Mouse (Mus musculus) c-Kit-positive CD71-positive TER-119-negative erythroid progenitor cells, embryonic 14.5 days (primary cell): Measurements from ENCODE around the gene Csrnp2.
"Not testable (repeated sequence)": the region's sequence is repeated elsewhere in the genome, so short reads cannot be mapped to it uniquely, and the experiment has no call there.

Source experiments
- DNase-seq: peaks from one replicate; pipeline ENCODE4 v3.0.0-alpha.2; 2013; ENCODE audit warnings: low read depth

The Csrnp2 gene

DNA sequence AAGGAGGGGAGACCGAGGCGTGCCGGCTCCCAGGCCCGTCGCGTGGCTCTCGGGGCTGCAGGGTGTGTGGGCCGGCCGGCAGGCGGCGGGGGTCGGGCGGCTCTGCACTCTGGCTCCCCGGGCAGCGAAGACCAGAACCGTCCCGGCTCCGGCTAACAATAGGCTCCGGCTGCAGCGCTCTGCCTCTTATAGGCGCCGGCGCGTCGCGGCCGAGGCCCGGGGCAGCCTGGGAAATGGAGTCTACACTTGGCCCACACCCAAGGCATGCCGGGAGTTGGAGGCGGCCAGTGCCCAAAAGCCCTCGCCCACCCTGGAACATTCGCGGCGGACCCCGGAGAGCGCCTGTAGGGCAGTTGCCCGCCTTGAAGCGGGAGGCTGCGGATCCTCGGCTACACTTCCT is at the start of gene Csrnp2:
Gene Csrnp2 (minus strand): TSS at position 387 of the 400 bp plus-strand sequence.
- peak; percentile 65 for DNase-seq

DNA sequence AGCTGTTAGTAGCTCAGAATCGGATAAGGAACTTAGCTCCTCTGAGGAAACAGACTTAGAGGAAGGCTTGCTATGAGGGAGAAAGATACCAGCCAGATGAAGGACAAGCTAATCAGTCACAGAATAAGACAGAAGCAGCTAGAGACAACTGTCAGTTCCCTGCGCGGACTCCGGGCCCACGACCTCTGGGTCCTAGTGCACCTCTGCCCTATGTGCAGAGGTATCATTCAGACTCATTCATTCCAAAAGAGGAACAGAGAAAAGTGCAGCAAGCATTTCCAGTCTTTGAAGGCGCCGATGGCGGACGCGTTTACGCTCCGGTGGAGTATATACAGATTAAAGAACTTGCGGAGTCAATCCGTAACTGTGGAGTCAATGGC is 48.4 kb upstream of the Csrnp2 start:
- not testable (repeated sequence) for DNase-seq

DNA sequence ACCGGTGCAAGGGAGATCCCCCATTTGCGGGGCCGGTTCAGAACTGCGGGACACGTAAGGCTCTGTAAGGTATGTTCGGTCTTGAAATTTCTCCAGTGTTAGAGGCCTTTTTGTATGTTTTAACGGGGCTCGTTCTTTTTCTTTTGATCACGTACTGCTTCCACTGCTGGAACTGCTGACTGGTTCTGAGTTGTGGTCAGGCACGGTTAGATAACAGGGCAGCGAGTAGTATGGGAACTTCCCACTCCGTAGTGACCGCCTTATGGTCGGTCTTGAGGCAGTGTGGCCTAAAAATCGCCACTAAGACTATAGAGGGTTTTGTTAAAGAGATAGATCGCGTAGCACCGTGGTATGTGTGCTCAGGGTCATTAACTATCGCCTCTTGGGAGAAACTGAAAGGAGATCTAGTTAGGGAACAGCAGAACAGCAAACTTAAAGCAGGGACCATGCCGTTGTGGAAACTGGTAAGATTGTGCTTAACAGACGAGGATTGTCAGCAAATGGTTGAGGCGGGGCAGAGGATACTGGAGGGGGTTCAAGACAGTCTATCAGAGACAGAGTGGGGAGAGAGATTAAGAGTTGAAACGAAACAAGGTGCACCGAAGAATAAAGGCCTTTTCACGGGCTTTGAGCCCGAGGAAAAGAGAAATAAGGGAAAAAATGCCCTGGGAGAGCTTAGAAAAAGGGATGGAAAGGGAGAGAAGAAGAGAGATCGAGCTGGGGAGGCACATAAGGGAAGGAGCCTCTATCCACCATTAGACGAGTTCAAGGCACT is 47.8 kb upstream of the Csrnp2 start:
- DNase-seq = not testable (repeated sequence)

DNA sequence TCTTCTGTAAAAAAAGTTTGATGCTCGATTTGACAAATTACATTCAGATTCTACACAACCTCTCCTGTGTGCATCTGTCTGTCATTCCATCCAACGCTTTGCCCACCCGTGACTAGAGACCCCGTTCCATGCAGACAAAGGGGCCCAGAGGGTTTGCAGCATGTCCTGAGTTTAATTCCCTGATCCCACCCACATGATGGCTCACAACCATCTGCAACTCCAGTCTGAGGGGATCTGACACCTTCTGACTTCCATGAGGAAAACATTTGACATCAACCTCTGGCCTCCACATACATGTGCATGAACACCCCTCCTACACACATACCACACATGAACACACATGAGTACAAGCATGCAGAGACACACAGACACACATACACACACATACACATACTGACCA is 46.1 kb upstream of the Csrnp2 start:
- no peak for DNase-seq

DNA sequence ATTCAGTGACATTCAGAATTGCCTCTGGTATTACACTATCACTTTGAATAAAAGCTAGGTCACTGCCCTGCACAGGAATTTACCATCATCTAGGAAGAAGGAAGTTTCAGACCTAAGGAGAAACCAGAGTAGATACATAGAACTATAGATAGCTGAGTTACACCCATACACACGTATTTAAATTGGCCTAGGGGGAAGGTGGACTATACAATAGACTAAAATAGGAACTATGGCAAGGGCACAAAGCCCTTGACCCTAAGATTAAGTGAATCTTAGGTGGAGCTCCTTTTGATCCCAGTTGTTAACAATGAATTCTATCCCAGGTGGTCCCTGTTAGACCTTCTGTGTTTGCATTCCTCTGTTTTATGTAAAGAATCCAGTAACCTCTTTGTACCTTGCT is 45.7 kb upstream of the Csrnp2 start:
- not testable (repeated sequence) for DNase-seq

DNA sequence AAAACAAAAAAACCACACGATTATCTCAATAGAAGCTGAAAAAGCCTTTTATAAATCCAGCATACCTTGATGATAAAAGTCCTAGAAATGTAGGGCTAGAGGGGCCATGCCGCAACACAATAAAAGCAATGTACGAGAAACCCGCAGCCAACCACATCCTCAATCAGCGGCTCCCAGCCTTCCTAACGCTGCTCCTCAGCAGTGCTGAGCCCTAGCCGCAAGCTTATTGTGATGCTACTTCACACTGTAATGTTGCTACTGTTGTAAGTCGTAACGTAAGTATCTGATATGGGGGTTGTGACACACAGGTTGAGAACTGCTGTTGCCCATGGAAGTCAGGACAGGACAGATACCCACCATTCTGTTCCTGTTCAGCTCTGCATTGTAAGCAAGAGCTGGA is 44.1 kb upstream of the Csrnp2 start:
- DNase-seq = no peak

DNA sequence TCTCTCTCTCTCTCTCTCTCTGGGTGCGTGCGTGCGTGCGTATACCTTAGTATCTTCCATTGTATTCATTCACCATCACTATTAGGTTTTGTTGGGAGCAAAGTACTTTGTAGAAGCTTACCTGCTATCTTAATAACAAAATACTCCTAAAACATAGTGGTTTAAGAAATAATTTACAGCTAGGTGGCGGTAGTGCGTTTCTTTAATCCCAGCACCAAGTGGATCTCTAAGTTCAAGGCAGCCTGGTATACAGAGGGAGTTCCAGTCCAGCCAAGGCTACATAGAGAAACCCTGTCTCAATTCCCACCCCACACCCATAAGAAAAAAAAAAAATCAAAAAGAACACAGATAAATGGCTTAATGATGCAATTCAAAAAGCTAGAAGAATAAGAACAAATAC is 42.6 kb upstream of the Csrnp2 start:
- peak; percentile 53 for DNase-seq

DNA sequence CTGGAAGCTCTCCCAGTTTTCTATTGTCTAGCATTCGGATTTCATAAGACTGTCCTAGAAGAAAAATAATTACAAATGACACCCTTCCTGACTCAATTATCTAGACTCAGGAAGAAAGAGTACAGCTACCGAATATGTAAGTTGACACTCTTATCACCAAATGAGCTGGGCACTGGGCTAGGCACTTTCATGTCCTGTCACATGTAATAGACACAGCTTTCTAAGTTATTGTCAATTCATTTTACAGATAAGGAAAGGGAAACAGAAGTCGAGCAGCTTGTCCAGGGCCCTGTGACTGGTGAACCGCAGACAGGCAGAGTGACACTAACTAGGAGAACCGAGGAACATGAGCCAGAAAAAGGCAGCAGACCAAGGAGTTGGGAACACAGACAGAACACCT is 32.6 kb upstream of the Csrnp2 start:
- DNase-seq = no peak

DNA sequence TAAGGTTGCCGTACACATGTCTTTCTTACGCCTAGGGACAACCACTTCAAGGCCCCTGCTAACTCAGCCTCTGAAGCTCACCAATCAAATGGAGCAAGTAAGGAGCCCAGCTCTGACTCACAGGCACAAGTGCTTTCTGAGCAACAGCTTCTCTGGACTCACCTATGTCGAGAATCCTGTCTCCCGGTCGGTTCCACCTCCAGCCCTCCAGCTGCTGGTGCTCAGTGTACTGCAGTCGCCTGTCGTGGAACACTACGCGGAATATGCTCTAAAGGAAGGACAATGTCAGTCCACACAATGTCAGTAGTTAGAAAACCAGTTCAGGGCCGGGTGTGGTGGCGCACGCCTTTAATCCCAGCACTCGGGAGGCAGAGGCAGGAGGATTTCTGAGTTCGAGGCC is 30.1 kb upstream of the Csrnp2 start:
- no peak for DNase-seq

DNA sequence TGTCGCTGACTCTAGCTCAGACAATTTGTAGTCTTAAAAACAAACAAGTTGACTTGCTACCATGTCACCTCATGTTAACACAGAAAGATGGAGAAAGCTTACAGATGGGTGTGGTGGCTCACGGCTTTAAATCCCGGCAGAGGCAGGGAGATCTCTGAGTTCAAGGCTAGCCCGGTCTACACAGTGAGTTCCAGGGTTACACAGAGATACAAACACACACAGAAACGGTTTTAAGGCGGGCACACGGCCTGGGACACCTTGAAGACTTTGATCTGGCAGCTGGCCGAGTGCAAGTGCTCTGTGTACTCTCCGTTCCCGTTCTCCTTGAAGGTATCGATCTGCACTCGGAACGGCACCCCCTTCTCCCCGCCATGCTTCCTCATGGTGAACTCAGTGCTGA is 25.0 kb upstream of the Csrnp2 start:
- no peak for DNase-seq

DNA sequence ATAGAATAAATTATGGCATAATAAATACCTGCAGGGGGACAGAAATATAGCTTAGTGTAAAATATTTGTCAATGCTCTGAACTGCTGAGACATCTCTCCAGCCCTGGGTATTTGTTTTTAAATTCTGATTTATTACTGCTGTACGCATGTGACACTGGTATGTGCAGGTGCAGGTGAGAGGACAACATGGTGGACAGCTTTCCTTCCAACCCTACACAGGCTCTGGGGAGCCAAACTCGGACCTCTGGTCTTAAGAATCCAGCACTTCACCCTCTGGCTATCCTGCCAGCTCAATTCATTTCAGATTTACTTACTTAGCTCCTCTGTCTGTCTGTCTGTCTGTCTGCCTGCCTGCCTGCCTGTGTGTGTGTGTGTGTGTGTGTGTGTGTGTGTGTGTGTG is 19.8 kb upstream of the Csrnp2 start:
- DNase-seq = no peak

DNA sequence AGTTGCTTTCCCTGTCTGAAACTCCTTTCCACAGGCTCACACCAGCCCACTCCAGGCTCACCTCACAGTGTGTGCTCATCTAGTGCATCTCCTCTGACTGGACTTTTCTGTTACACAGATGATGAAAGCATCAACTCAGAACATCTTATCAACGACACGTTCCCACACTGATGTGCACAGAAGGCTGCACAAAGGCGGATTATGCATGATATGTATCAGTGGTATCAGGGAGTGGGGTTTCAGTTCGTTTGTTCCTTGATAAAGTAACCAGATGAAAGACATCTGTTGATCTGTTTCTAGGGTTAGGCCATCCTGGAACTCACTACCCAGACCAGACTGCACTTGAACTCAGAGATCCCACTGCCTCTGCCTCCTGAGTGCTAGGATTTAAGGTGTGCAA is 18.1 kb upstream of the Csrnp2 start:
- DNase-seq = no peak

DNA sequence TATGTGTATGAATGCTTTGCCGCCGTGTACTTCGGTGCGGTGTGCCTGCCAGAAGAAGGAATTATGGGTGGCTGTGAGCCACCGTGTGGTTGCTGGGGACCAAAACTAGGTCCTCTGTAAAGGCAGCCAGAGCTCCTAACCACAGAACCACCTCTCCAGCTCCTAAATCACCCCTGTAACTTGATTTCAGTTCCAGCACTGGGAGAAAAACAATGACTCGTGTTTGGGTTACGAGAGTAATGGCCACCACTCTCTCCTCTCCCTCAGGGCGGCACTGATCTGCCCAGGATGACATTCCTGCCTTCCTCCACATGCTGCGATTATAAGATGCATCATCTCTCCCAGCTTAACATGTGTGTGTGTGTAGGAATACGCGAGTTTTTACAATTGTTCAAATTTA is 14.8 kb upstream of the Csrnp2 start:
- no peak for DNase-seq

DNA sequence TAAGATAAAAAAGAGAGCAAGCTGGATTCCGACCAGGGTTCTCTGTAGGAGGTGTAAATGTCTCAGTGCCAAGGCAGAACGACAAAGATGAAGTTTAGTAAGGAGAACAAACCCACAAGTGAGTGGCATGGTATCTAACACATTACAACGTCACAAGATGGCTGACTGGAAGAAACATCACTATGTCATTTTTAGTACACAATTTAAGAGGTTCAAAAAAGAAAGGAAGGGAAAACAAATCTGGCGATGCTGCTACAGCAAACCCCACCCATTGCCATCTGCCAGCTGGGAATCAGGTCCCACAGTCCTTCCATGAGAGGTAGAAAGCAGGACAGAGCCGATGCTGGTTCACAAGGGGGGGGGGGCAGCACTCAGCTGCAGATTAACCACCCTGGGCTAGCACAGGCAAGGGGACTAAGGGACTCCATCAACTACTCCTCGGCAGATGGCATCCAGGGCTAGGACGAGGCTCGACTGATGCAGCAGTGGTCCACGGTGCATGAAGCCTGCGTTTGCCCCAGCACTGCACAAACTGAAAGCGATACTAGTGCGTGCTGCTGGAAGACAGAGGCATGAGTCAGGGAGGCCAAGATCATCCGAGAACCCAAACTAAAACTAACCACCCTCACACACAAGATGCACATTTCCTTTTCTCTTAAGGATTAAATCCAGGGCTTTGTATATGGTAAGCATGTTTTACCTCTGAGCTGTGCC is 13.3 kb upstream of the Csrnp2 start:
- DNase-seq = no peak

DNA sequence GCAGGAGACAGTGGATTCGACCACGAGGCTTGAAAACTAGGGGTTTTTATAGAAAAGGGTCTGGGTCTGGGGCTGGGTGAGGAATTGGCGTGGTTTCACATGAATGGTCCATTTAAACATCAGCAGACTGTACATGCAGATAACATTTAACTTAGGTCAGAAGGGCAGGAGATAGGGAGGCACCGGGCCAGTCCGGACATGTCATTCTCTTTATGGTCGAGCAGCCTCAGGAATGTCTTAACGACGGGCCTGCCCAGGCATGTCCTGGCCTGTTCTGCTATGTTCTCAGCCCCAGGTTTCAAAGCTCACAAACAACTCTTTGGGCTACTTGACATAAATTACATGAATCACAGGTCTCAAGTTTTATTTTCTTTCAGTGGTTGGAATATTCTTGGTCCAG is 4.2 kb upstream of the Csrnp2 start:
- not testable (repeated sequence) for DNase-seq

DNA sequence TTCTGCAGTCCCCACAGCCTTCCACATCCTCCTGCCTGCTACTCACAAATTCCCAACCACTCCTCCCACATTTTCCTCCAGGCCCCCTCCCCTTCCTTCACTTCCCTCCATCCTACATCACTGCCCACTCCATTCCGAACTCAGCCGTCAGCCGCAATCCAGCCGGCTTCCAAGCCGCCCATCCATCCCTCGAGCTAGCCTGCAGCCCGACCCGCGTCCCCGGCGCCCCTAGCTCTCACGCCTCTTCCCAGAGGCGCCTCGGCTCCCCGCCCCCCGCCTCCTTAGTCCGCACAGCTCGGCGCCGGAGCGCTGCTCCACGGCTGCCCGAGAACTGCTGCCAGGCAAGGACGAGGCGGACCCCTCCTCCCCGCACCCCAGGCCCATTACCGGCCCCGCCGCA is 641 bp downstream of the Csrnp2 start:
- DNase-seq = no peak

DNA sequence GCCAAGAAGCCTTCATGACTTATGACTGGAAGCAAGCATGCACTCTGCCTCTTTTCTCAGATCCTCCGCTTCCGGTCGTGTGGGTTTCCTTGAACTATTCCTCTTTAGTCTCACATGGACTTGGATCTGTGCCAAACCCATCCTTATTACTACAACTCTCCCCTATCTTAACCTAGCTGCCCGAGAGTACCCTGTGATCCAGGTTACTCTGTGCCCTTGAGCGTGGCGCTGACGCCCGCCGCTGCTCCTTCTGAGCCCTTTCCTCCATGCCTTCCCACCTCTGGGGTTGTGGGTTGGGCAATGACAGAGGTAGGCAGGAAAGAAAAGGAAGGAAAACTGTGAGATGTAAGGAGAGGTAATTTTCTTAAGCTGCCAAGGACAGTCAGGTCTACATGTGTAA is 3.3 kb downstream of the Csrnp2 start:
- DNase-seq = no peak

DNA sequence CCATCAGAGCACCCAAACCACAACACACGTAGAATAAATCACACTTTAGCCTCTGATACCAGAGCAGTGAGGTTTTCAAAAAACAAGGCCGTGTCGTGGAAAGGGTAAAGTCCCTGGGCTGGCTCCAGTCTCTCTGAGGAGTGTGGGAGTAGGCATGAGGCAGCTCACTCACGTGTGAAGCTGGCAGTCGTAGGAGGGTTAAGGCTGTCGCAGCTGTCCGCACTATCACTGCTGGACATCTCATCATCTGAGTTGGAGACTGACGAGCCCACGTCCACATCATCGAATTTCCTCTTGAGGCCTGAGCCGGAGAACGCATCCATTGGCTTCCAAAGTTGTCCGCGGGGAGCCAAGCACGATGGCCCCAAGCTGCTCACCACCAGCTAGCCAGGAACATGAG is 6.0 kb downstream of the Csrnp2 start:
- no peak for DNase-seq

DNA sequence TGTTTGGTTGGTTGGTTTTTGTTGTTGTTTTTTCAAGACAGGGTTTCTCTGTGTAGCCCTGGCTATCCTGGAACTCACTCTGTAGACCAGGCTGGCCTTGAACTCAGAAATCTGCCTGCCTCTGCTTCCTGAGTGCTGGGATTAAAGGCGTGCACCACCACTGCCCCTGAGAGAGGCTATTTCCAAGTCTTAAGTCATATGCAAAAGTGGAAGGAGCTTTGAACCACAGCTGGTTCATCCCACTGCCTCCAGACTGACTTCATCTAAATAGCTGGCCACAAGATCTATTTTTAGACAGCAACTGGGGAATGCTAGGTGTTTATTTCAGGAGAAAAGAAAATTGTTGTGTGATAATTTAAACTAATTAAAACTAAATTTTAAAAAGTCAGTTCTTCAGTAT is 7.0 kb downstream of the Csrnp2 start:
- DNase-seq = not testable (repeated sequence)

DNA sequence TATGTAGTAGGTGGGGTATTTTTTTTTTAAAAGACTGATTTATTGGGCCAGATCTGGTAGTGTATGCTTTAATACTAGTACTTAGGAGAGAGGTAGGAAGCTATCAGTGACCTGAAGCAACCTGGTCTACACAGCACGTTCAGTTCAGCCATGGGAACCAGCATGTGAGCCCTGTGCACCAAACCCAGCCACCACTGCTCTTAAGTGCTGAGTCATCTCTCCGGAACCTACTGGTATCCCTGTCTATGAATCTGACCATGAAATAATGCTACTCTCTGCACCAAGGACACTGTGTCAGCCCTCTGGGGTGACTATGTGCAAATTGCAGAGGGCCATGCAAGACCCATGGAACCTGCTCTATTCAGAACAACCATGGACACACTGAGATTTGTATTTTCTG is 8.2 kb downstream of the Csrnp2 start:
- DNase-seq = no peak

DNA sequence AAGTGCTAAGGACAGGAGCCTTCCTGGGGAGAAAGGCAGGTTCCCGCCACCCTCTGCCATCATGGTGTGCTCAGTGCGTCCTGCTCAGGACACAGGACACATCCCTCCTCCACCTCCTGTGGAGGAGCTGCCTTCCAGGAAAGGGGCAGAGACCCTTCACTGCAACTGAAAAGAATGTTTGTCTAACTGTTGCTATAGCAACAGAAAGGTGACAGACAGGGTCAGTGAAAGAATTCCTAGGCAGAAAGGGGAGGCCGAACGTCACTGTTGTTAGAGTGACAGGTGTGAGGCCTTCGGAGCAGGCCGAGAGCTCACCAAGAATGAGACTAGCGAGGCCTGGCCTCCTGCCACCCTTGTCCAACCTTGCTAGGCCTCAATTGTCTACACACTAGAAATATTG is 8.8 kb downstream of the Csrnp2 start:
- DNase-seq = no peak

DNA sequence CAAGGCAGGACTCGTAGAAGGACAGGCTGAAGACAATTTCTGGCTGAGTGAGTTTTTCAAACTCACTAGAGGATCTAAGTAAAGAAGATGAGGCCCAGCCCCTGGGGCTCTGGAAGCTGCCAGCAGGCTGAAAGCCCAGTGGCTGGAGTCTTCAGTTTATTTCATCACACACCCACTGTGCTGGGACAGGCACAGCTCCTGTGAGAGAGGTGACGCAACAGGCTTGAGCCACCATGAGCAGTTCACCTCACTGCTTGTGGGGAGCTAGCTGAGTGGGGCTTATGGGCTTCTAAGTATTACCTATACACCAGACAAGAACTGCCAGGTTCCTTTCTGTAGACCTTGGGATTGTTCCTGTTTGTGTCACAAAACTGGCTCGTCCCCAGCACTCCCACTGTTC is 9.7 kb downstream of the Csrnp2 start:
- no peak for DNase-seq

DNA sequence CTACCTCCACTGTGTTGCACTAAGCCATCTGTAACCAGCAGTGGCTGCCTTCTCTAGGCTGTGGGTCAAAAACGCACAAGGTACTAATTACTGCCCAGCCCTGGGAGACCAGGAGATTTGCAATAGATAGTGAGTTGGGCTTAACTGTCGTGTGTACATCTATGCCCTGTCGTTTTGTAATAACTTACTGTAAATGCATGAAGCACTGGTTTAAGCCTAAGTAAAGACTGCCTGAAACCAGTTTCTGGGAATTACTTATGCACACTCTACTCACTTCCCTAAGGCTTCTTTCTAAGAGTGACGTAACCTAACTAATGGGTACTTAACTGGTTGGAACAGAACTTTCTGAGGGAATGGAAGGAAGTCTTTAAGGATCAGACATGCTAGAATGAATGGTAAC is 16.4 kb downstream of the Csrnp2 start:
- DNase-seq = no peak

DNA sequence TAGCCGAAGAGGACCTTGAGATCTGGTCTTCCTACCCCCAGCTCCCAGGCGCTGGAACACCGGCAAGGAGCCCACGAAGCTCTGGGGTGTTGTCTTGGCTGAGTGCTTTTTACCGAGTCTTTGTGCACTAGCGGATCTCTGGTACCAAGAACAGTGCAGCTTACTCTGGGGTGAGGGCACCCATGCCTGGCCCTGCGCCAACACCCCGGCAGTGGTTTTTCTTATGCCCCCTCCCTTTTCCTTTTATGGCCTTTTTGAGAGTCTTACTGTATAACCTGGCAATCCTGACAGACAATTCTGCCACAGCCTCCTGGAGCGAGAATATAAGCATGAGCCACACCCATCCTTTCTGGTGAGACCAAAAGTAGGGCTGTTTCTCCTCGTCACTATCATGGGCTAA is 16.9 kb downstream of the Csrnp2 start:
- no peak for DNase-seq
